12 mouse cellular contexts compared by ENCODE assay signal in the genomic region with DNA sequence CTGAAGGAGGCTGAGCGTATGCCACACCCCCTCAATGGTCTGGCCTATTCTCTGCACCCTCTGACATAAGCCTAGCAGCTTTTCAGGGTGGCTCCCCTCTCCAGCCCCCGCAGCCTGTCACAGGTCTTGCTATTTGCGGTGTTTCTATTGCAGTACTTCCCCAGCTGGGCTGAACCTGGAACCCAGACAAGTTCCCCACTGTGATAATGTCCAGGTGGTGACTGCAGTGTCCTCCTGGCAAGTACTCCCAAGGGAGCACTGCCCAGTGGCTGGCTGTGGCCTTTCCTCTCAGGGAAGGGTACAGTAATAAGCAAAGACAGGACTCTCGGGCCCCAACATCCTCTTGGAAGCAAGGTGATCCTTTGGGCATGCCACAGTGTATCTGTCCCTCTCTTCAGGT.
DNase-seq lines count a peak whose midpoint lies in the region; ATAC-seq and TF ChIP-seq lines count a peak whose summit lies in the region.
"Had no signal": no experiment of that assay in that cellular context is flagged by ENCODE, and none has a peak within 500 bp of the region (broad histone marks: within the 10 kb centered on the region; RNA-seq: fewer than 3 reads in every experiment).

No protein-coding gene starts in this region.

- no peaks in the 10 kb centered on the region for H3K9me3 ChIP-seq in heart, embryonic 14.5 days (ENCODE audit: control insufficient read depth, low read length)
- no peaks in the 10 kb centered on the region for H3K9me3 ChIP-seq in stomach, postnatal 0 days (ENCODE audit: control insufficient read depth, low read length)
- H3K9me3 ChIP-seq in hindbrain, embryonic 13.5 days = no peaks in the 10 kb centered on the region
- H3K9me3 ChIP-seq: G1E; liver, embryonic 12.5 days had no signal

- TF ChIP-seq CTCF in stomach, postnatal 0 days (IDR thresholded peaks at IDR 0.05; ENCODE audit: low read depth) = no peak

- no peak overlapping the region for H3K9ac ChIP-seq in heart, embryonic 14.5 days (ENCODE audit: low read length)
- H3K9ac ChIP-seq in stomach, postnatal 0 days (ENCODE audit: low read length) = no peak overlapping the region
- H3K9ac ChIP-seq in hindbrain, embryonic 13.5 days = no peak overlapping the region
- H3K9ac ChIP-seq: hindbrain, embryonic 14.5 days; liver, embryonic 12.5 days had no signal

- TF ChIP-seq EP300 in stomach, postnatal 0 days (optimal IDR thresholded peaks at IDR 0.05) = no peak

- H3K4me1 ChIP-seq in heart, embryonic 14.5 days (ENCODE audit: control insufficient read depth in 2 of 2, insufficient read depth in 2 of 2, low read length in 2 of 2) = peaks cover 35 to 50% of the 10 kb centered on the region in 2 experiments
- H3K4me1 ChIP-seq in stomach, postnatal 0 days (replicated peaks; ENCODE audit: control insufficient read depth, insufficient read depth) = no peaks in the 10 kb centered on the region
- H3K4me1 ChIP-seq in hindbrain, embryonic 13.5 days (replicated peaks) = peaks cover 11% of the 10 kb centered on the region; the same call in 1 of the 2 replicates

- no peaks in the 10 kb centered on the region for H3K27me3 ChIP-seq in heart, embryonic 14.5 days (ENCODE audit: control insufficient read depth, insufficient read depth, low read length)
- H3K27me3 ChIP-seq in stomach, postnatal 0 days (ENCODE audit: control insufficient read depth, insufficient read depth, low read length) = no peaks in the 10 kb centered on the region
- no peaks in the 10 kb centered on the region for H3K27me3 ChIP-seq in hindbrain, embryonic 13.5 days
- H3K27me3 ChIP-seq: liver, embryonic 12.5 days had no signal

- no peak for ATAC-seq in heart, embryonic 14.5 days (ENCODE audit: insufficient number of reproducible peaks, insufficient read depth, low FRiP score, low read depth)
- peak; percentile 28; the same call in 1 of the 2 replicates for ATAC-seq in stomach, postnatal 0 days (ENCODE audit: low FRiP score, low TSS enrichment)
- no peak for ATAC-seq in hindbrain, embryonic 13.5 days (ENCODE audit: low FRiP score)
- ATAC-seq: liver, embryonic 12.5 days had no signal

- H3K36me3 ChIP-seq in heart, embryonic 14.5 days (ENCODE audit: control insufficient read depth, insufficient read depth, low read length) = no peaks in the 10 kb centered on the region
- no peaks in the 10 kb centered on the region for H3K36me3 ChIP-seq in stomach, postnatal 0 days (ENCODE audit: control insufficient read depth, insufficient read depth, low read length)
- H3K36me3 ChIP-seq in hindbrain, embryonic 13.5 days = peaks cover 15% of the 10 kb centered on the region; the same call in 1 of the 2 replicates
- H3K36me3 ChIP-seq: G1E; liver, embryonic 12.5 days had no signal

- WGBS in heart, embryonic 14.5 days = 42% methylated on average over 4 of the region's 4 CpGs
- WGBS in stomach, postnatal 0 days = 69% methylated on average over 4 of the region's 4 CpGs
- WGBS in hindbrain, embryonic 13.5 days = 92% methylated on average over 4 of the region's 4 CpGs

- peak; percentile 42 to 46 for DNase-seq in cerebellum, adult 18-20 months
- DNase-seq in cerebellum, adult 11 months = no peak
- peak; percentile 32 for DNase-seq in right cerebral cortex, adult 18-20 months
- DNase-seq in right cerebral cortex, postnatal 10 days (ENCODE audit: low spot score in 2 of 2) = no peak
- DNase-seq in stomach, postnatal 0 days (ENCODE audit: low spot score) = no peak
- DNase-seq in left cerebral cortex, adult 8-10 months (ENCODE audit: low spot score in 2 of 2) = no peak
- DNase-seq: kidney, postnatal 14 days had no signal

- H3K4me2 ChIP-seq in heart, embryonic 14.5 days (ENCODE audit: low read length) = 0 out of 2 replicates have a peak overlapping the region, but pooled peaks have one; percentile 4
- no peak overlapping the region for H3K4me2 ChIP-seq in stomach, postnatal 0 days (replicated peaks; ENCODE audit: low read depth)
- no peak overlapping the region for H3K4me2 ChIP-seq in hindbrain, embryonic 13.5 days
- H3K4me2 ChIP-seq: hindbrain, embryonic 14.5 days; liver, embryonic 12.5 days had no signal

- H3K27ac ChIP-seq in heart, embryonic 14.5 days (replicated peaks in 1 of 2; ENCODE audit: control insufficient read depth in 1 of 2, insufficient read depth in 1 of 2, low read depth in 2 of 2, low read length in 2 of 2) = peak overlapping the region; percentile 12 to 55
- no peak overlapping the region for H3K27ac ChIP-seq in stomach, postnatal 0 days (replicated peaks)
- no peak overlapping the region for H3K27ac ChIP-seq in hindbrain, embryonic 13.5 days
- H3K27ac ChIP-seq: hindbrain, embryonic 14.5 days; liver, embryonic 12.5 days had no signal

- no peak overlapping the region for H3K4me3 ChIP-seq in heart, embryonic 14.5 days (ENCODE audit: control insufficient read depth in 1 of 2, insufficient read depth in 1 of 2, low read depth in 1 of 2, low read length in 2 of 2)
- H3K4me3 ChIP-seq in stomach, postnatal 0 days (ENCODE audit: low read depth, low read length) = no peak overlapping the region
- no peak overlapping the region for H3K4me3 ChIP-seq in hindbrain, embryonic 13.5 days
- H3K4me3 ChIP-seq: liver, embryonic 12.5 days had no signal

Comparison
In these comparisons a context has a peak if more than half of its experiments do, and no peak if none do; other contexts are left out.
1. DNase-seq: peak in cerebellum, adult 18-20 months (2 of 2) and right cerebral cortex, adult 18-20 months (single experiment); none in cerebellum, adult 11 months (single experiment), right cerebral cortex, postnatal 10 days (0 of 2), stomach, postnatal 0 days (single experiment) and left cerebral cortex, adult 8-10 months (0 of 2).
2. H3K27ac ChIP-seq: peak in heart, embryonic 14.5 days (2 of 2); none in stomach, postnatal 0 days (single experiment) and hindbrain, embryonic 13.5 days (single experiment).